Mouse (Mus musculus) neural tube, embryonic 15.5 days (tissue): ENCODE measurements around the gene Gabrb3. TPM values are rescaled to one million over a fixed set of nuclear protein-coding genes. Genes with fewer than 3 reads are reported as not detected.
"Not testable (repeated sequence)": the region's sequence is repeated elsewhere in the genome, so short reads cannot be mapped to it uniquely, and the experiment has no call there.

Experiments
- ATAC-seq: fragments of 200-750 bp; cut with Nextera tagmentation; 2 replicates; pipeline ENCODE4 v1.8.0; 2017; ENCODE audit warnings: mild to moderate bottlenecking, moderate TSS enrichment, moderate library complexity; ENCODE audit not compliant: low FRiP score
- H3K27ac ChIP-seq: fragments of 300-500 bp; sonication (generic); replicated peaks from 2 replicates; pipeline ENCODE4 v1.5.1; 2015; ENCODE audit warnings: mild to moderate bottlenecking, inconsistent platforms
- H3K27me3 ChIP-seq: fragments of 300-500 bp; sonication (generic); replicated peaks from 2 replicates; pipeline ENCODE4 v1.6.1; 2015; ENCODE audit warnings: inconsistent platforms
- H3K36me3 ChIP-seq: fragments of 300-500 bp; sonication (generic); 2 replicates; pipeline ENCODE4 v1.6.1; 2015; ENCODE audit warnings: inconsistent platforms
- H3K4me1 ChIP-seq: fragments of 300-500 bp; sonication (generic); 2 replicates; pipeline ENCODE4 v1.6.1; 2015; ENCODE audit warnings: inconsistent platforms
- H3K4me2 ChIP-seq: fragments of 300-500 bp; sonication (generic); 2 replicates; pipeline ENCODE4 v1.6.1; 2015; ENCODE audit warnings: inconsistent platforms, mild to moderate bottlenecking, moderate library complexity
- H3K4me3 ChIP-seq: fragments of 300-500 bp; sonication (generic); replicated peaks from 2 replicates; pipeline ENCODE4 v1.5.1; 2015; ENCODE audit warnings: mild to moderate bottlenecking, inconsistent platforms
- H3K9ac ChIP-seq: fragments of 300-500 bp; sonication (generic); replicated peaks from 2 replicates; pipeline ENCODE4 v1.6.1; 2015; ENCODE audit warnings: mild to moderate bottlenecking, inconsistent platforms
- H3K9me3 ChIP-seq: fragments of 300-500 bp; sonication (generic); replicated peaks from 2 replicates; pipeline ENCODE4 v1.6.1; 2016; ENCODE audit warnings: inconsistent platforms
- WGBS: fragments of 180-500 bp; shearing (Covaris S2); methylation state at CpG from one replicate; pipeline ENCODE4 v1.1.7; 2015; ENCODE audit warnings: mixed read lengths; 5-methylcytosine and 5-hydroxymethylcytosine counted together
- microRNA-seq: library from miRNA; unstranded; fragments of <30 nt; microRNA quantifications from one replicate; pipeline ENCODE4, GENCODE M21; 2017
- polyA plus RNA-seq: library from polyadenylated mRNA; unstranded; fragments of >200 nt; fragmentation: Nextera tagmentation; extraction: Ambion mirVana; gene quantifications from 2 replicates; pipeline ENCODE4 v1.2.1, GENCODE M21; 2015

Gene Gabrb3
- polyA plus RNA-seq, 1 experiment from 2014 or later, result 59.1 TPM

DNA sequence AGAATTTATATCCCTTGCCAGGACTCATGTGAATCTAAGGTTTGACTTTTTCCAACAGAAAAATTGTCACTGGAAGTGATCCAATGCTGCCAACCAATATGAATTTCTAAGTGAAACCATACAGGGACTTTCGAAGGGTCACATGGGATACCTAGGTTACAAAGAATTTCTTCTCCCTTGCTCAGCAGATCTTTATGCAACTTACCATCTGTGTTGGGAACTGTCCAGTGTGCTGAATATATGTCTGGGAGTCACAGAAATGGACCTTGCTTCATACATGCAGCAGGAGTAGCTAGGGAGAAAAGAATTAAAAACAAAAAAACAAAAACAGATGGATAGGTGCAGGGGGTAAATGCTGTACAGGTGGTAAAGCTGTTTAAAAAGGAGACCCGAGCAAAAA lies 327.3 kb downstream of the Gabrb3 start:
- H3K4me2 ChIP-seq, result no peak overlapping the region
- WGBS, result 83% methylated on average over 2 of the region's 2 CpGs
- H3K9ac ChIP-seq, result no peak overlapping the region
- H3K36me3 ChIP-seq, result no peaks in the 10 kb centered on the region
- no peak overlapping the region for H3K27ac ChIP-seq
- no peaks in the 10 kb centered on the region for H3K4me1 ChIP-seq
- ATAC-seq, result no peak
- no peaks in the 10 kb centered on the region for H3K9me3 ChIP-seq
- H3K4me3 ChIP-seq, result no peak overlapping the region
- H3K27me3 ChIP-seq, result no peaks in the 10 kb centered on the region

DNA sequence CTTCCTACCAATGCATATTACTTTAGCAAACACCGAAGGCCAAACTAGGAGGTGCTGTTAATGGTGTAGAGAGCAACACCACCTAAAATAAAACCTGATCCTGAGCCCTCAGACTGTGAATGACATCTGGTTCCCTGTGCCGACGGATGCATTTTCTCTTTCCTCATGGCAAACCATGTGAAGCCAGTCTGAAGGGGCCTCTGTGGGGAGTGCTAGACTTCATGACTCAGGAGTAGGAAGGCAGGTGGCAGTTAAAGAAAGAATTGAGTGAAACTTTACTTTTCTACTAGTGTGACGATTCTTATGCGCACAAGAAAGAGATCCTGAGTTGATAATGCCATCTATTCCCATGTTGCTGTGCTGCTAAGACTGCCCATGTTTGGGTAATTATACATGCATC lies 341.0 kb downstream of the Gabrb3 start:
- no peak overlapping the region for H3K27ac ChIP-seq
- H3K4me1 ChIP-seq, result no peaks in the 10 kb centered on the region
- WGBS, result 92% methylated on average over 5 of the region's 5 CpGs
- no peaks in the 10 kb centered on the region for H3K36me3 ChIP-seq
- no peaks in the 10 kb centered on the region for H3K27me3 ChIP-seq
- no peak overlapping the region for H3K4me3 ChIP-seq
- no peak for ATAC-seq
- H3K9me3 ChIP-seq, result no peaks in the 10 kb centered on the region
- H3K4me2 ChIP-seq, result no peak overlapping the region
- H3K9ac ChIP-seq, result no peak overlapping the region

DNA sequence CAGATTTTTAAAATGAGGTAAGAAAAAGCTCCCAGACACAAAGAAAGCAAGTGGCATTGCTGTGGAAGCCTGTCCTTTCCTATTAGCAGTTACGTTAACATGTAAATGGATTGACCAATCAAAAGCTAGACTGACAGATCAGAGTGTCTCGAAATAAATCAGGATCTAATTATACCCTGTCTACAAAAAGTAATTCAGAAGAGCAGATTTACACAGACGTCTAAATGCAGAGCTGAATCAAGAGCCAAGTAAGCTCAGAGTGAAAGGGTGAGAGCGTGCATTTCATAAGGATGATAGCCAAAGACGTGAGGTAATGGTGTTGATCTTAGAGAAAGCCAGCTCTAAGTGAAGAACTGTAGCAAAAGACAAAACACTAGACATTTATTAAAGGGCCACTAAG lies 359.3 kb downstream of the Gabrb3 start:
- Histone ChIP-seq H3K4me1 (no peaks in the 10 kb centered on the region), H3K27ac (no peak overlapping the region), H3K9me3 (no peaks in the 10 kb centered on the region), H3K36me3 (no peaks in the 10 kb centered on the region), H3K4me3 (no peak overlapping the region), H3K9ac (no peak overlapping the region), H3K27me3 (no peaks in the 10 kb centered on the region), H3K4me2 (no peak overlapping the region)
- 55% methylated on average over 5 of the region's 5 CpGs for WGBS
- ATAC-seq, result no peak

DNA sequence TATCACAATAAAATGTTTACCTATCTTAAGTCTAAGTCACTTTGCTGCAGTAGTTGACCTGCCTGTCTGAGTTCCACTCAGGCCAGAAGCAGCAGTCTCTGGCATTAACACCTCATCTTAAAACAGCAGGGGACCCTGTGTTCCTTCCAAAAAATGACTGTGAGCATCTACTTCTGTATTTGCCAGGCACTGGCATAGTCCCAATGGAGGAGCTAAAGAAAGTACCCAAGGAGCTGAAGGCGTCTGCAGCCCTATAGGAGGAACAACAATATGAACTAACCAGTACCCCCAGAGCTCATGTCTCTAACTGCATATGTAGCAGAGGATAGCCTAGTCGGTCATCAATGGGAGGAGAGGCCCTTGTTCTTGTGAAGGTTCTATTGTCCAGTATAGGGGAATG lies 366.6 kb downstream of the Gabrb3 start:
- H3K4me2 ChIP-seq, H3K36me3 ChIP-seq, ATAC-seq, H3K9ac ChIP-seq, H3K9me3 ChIP-seq, H3K27ac ChIP-seq, H3K4me1 ChIP-seq, H3K27me3 ChIP-seq, H3K4me3 ChIP-seq: not testable (repeated sequence)
- 53% methylated on average over 2 of the region's 2 CpGs for WGBS

DNA sequence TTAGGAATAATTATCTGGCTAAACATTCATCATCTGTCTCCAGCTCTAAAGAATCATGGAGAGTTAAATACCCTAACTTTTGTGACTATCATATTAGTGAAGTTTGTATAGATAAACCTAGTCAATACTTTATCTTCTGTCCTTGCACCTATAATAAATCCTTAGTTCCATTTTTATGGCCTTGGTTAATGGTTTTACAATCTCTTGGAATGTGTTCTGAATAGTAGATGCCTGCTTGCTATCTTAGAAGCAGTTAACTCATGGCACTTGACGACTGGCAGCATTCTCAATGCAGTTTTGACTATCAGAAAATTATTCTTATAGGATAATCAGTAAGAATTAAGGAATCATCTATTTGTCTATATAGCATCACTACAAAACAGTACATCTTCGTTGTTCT lies 368.0 kb downstream of the Gabrb3 start:
- no peak for ATAC-seq
- 38% methylated on average over 2 of the region's 2 CpGs for WGBS
- H3K27me3 ChIP-seq, result no peaks in the 10 kb centered on the region

DNA sequence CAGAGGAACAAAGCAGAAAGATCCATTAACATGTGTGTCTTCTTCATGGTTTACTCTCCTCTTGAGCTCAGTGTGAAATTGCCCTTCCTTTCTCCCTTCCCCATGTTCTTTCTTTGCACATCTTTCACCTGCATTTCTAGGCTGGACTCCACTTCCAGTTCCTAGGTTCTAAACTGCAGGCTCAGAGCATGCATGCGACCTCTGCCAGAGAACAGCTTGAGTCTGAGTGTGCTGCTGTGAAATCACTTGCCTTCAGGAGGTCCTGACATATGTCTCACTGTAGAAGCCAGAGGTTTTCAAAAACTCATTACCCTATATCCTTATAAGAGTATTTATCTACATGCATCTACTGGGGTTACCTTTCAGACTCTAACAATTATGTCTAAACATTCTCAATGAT lies 383.8 kb downstream of the Gabrb3 start:
- no peaks in the 10 kb centered on the region for H3K36me3 ChIP-seq
- H3K9me3 ChIP-seq, result no peaks in the 10 kb centered on the region
- H3K4me2 ChIP-seq, result no peak overlapping the region
- H3K9ac ChIP-seq, result no peak overlapping the region
- H3K27ac ChIP-seq, result no peak overlapping the region
- WGBS, result 89% methylated on average over 1 of the region's 1 CpGs
- no peaks in the 10 kb centered on the region for H3K4me1 ChIP-seq
- H3K27me3 ChIP-seq, result no peaks in the 10 kb centered on the region
- H3K4me3 ChIP-seq, result no peak overlapping the region
- no peak for ATAC-seq

More for the DNA sequence above, 368.0 kb downstream of the Gabrb3 start:
- Histone ChIP-seq H3K9ac (no peak overlapping the region), H3K4me1 (no peaks in the 10 kb centered on the region), H3K4me2 (no peak overlapping the region), H3K9me3 (no peaks in the 10 kb centered on the region), H3K4me3 (no peak overlapping the region), H3K27ac (no peak overlapping the region), H3K36me3 (peaks cover 2% of the 10 kb centered on the region; the same call in 1 of the 2 replicates)

DNA sequence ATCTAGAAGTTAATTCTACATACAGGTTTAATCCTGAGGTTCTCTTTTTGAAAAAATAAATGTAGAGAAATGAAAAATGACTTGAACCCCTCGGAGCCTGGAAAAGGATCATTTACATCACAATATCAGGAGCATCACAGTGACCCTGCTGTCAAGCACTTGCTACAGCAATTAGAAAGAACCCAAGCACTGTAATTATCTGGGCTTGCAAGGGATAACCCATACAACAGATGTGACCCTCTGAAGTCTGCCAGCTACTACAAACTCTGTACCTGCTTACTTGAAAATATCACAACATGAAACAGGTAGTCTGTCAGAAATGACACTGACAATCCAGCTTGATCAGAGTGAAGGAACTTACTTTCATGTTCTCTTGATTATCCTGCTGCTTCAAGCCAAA lies 394.2 kb downstream of the Gabrb3 start:
- no peak for ATAC-seq
- H3K4me3 ChIP-seq, result no peak overlapping the region
- no peaks in the 10 kb centered on the region for H3K4me1 ChIP-seq
- H3K9me3 ChIP-seq, result no peaks in the 10 kb centered on the region
- H3K27me3 ChIP-seq, result no peaks in the 10 kb centered on the region
- H3K4me2 ChIP-seq, result no peak overlapping the region
- no peak overlapping the region for H3K9ac ChIP-seq
- no peak overlapping the region for H3K27ac ChIP-seq
- WGBS, result 18% methylated on average over 1 of the region's 1 CpGs
- H3K36me3 ChIP-seq, result peaks cover 13% of the 10 kb centered on the region

DNA sequence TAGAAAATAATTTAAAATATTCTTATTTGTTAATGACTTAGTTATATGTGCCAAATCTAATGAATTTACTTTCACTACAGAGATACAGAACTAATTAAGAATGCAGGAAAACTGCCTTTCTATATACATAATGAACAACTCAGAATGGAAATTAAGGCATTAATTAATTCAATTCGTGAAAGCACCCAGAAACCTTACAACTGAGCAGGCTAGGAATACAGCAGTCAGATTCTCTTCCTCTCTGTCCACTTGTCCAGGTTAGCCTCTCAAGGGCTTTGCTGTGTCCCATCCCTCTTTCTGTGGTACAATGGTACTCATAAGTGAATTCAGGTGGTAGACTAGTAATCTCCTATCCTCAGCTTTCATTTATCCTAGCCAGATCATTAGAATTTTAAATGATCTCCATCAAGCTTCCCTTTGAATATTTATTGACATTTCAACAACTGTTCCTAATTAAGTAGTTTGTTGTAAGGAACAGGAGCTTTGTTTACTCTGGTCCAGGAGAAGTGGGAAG lies 422.9 kb downstream of the Gabrb3 start:
- 57% methylated on average over 1 of the region's 1 CpGs for WGBS
- H3K4me3 ChIP-seq, result no peak overlapping the region
- ATAC-seq, result no peak

DNA sequence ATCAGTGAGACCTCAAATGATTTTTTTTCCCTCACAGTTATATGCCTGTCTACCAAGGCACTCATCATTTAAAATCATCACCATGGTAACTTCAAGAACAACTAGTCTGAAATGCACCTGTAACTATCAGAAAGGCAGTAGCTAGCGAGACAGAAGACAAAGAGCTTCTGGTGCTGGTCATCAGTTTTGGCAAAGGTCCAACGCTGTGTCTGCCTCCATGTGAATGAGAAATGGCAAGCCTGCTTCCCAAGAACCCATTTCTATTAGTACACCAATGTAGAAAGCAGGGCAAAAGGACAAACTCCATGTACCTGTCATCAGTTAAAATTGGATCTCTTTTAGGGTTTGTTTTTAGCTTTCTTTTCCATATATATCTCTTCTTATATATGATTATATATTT lies 448.5 kb downstream of the Gabrb3 start:
- no peak overlapping the region for H3K9ac ChIP-seq
- no peaks in the 10 kb centered on the region for H3K36me3 ChIP-seq
- no peaks in the 10 kb centered on the region; the same call in 1 of the 2 replicates for H3K9me3 ChIP-seq
- no peaks in the 10 kb centered on the region for H3K27me3 ChIP-seq
- no peak for ATAC-seq
- no peak overlapping the region for H3K4me3 ChIP-seq
- 59% methylated on average over 2 of the region's 2 CpGs for WGBS
- no peaks in the 10 kb centered on the region for H3K4me1 ChIP-seq
- no peak overlapping the region for H3K27ac ChIP-seq
- no peak overlapping the region for H3K4me2 ChIP-seq

More for the DNA sequence above, 422.9 kb downstream of the Gabrb3 start:
- Histone ChIP-seq H3K9ac (no peak overlapping the region), H3K27me3 (no peaks in the 10 kb centered on the region), H3K9me3 (no peaks in the 10 kb centered on the region), H3K4me1 (no peaks in the 10 kb centered on the region), H3K4me2 (no peak overlapping the region), H3K27ac (no peak overlapping the region), H3K36me3 (no peaks in the 10 kb centered on the region)

Small RNA genes within 50 kb of the gene (microRNA-seq; reads per million reads assigned to microRNA genes)
- gene Mir6389, result not detected

Other genes with a start within 250 kb of the Gabrb3 start
- gene Gabrg3, start 32.5 kb upstream of the Gabrb3 start, polyA plus RNA-seq, result 10.3 and 12.3 TPM in 2 replicates
- 52.3 and 61.4 TPM in 2 replicates for gene Gabra5, start 90.4 kb downstream of the Gabrb3 start, polyA plus RNA-seq